ENCODE assay signal across 16 mouse cellular contexts in genomic region chr5:8911567-8912198, GRCm38 (mm10). TPM values are rescaled to one million over a fixed set of nuclear protein-coding genes. Genes with fewer than 3 reads are reported as not detected.
DNase-seq lines count a peak whose midpoint lies in the region; ATAC-seq lines count a peak whose summit lies in the region.
"Had no signal": no experiment of that assay in that cellular context is flagged by ENCODE, and none has a peak within 500 bp of the region (broad histone marks: within the 10 kb centered on the region; RNA-seq: fewer than 3 reads in every experiment).

No protein-coding gene starts in this region.

- H3K4me2 ChIP-seq in forebrain, embryonic 13.5 days, result no peak overlapping the region
- H3K4me2 ChIP-seq: heart, embryonic 11.5 days; hindbrain, embryonic 13.5 days; liver, embryonic 15.5 days had no signal

- H3K4me1 ChIP-seq in forebrain, embryonic 13.5 days, result no peaks in the 10 kb centered on the region
- H3K4me1 ChIP-seq: hindbrain, embryonic 13.5 days; liver, embryonic 15.5 days had no signal

- H3K9me3 ChIP-seq in forebrain, embryonic 13.5 days (replicated peaks), result no peaks in the 10 kb centered on the region
- H3K9me3 ChIP-seq: hindbrain, embryonic 13.5 days; liver, embryonic 15.5 days had no signal

- H3K27ac ChIP-seq in forebrain, embryonic 13.5 days, result no peak overlapping the region
- H3K27ac ChIP-seq: hindbrain, embryonic 13.5 days; liver, embryonic 15.5 days; macrophage had no signal

- H3K27me3 ChIP-seq in forebrain, embryonic 13.5 days, result no peaks in the 10 kb centered on the region
- H3K27me3 ChIP-seq: hindbrain, embryonic 13.5 days; liver, embryonic 15.5 days had no signal

- 80% methylated on average over 8 of the region's 8 CpGs for WGBS in forebrain, embryonic 13.5 days

- H3K9ac ChIP-seq in forebrain, embryonic 13.5 days, result no peak overlapping the region
- H3K9ac ChIP-seq: hindbrain, embryonic 13.5 days; liver, embryonic 15.5 days had no signal

- no peaks in the 10 kb centered on the region for H3K36me3 ChIP-seq in forebrain, embryonic 13.5 days (ENCODE audit: poor library complexity, severe bottlenecking)
- H3K36me3 ChIP-seq: hindbrain, embryonic 13.5 days had no signal

- no peak overlapping the region for H3K4me3 ChIP-seq in forebrain, embryonic 13.5 days
- H3K4me3 ChIP-seq: hindbrain, embryonic 13.5 days; liver, embryonic 15.5 days; myocyte had no signal

- ATAC-seq in inflammation-experienced regulatory T-cells, adult 6 months, result peak; percentile 43
- no peak for ATAC-seq in cerebellum, adult (ENCODE audit: insufficient number of reproducible peaks, low FRiP score, low TSS enrichment)
- no peak for ATAC-seq in forebrain, embryonic 13.5 days
- ATAC-seq: forebrain, embryonic 14.5 days had no signal

- peak; percentile 50 for DNase-seq in CD4-positive, CD25-positive, alpha-beta regulatory T cell, adult 2 months (ENCODE audit: low read depth, low spot score)
- peak; percentile 3 for DNase-seq in R1 (ENCODE audit: low read depth, low spot score)
- DNase-seq in thymus, postnatal 0 days (ENCODE audit: low spot score), result peak; percentile 62
- no peak for DNase-seq in frontal cortex, postnatal 36 days (ENCODE audit: low spot score in 2 of 2)
- DNase-seq: cerebellum, postnatal 25 days; gastrocnemius, postnatal 10 days; kidney, adult 2 months had no signal

RNA-seq across cellular contexts. Expression of gene Abcb4, which starts 18.2 kb away (rescaled TPM):
- polyA plus RNA-seq in inflammation-experienced regulatory T-cells, adult 6 months (2017; shearing (Covaris generic)), result 1 to 10 TPM in 1 of 3 experiments, under 1 TPM in 1, not detected in 1; 0.77 to 1.0 TPM
- 0.64 and 1.2 TPM in 2 replicates for polyA plus RNA-seq in thymus, postnatal 0 days (2015; fragmentation: Nextera tagmentation; extraction: Ambion mirVana)
- 0.45 and 0.96 TPM in 2 replicates for polyA plus RNA-seq in forebrain, embryonic 13.5 days (2015; fragmentation: Nextera tagmentation; extraction: Ambion mirVana)

Comparison
In these comparisons a context has a peak if more than half of its experiments do, and no peak if none do; other contexts are left out.
1. DNase-seq: peak in CD4-positive, CD25-positive, alpha-beta regulatory T cell, adult 2 months (single experiment), R1 (single experiment) and thymus, postnatal 0 days (single experiment); none in frontal cortex, postnatal 36 days (0 of 2).